Mouse (Mus musculus) embryonic facial prominence, embryonic 14.5 days (tissue): ENCODE measurements at regions not wholly inside any gene's neighbourhood (a gene's known extent, or its start where the extent isn't known, plus 50 kb on each side); places are given as distances from the start of the nearest gene placed in this dataset.

ENCODE experiments used
- ATAC-seq: fragments of 200-750 bp; cut with Nextera tagmentation; 2 replicates; pipeline ENCODE4 v1.8.0; 2017; ENCODE audit warnings: low read depth, moderate number of reproducible peaks, moderate TSS enrichment
- DNase-seq: peaks from one replicate; pipeline ENCODE4 v3.0.0-alpha.2; 2015; ENCODE audit warnings: low spot score
- H3K27ac ChIP-seq: fragments of 300-500 bp; sonication (generic); replicated peaks from 2 replicates; pipeline ENCODE4 v1.5.1; 2014; ENCODE audit warnings: low read depth, mild to moderate bottlenecking, low read length, moderate library complexity
- H3K27me3 ChIP-seq: fragments of 300-500 bp; sonication (generic); replicated peaks from 2 replicates; pipeline ENCODE4 v1.6.1; 2014; ENCODE audit warnings: low read length; ENCODE audit not compliant: control insufficient read depth, insufficient read depth
- H3K36me3 ChIP-seq: fragments of 300-500 bp; sonication (generic); 2 replicates; pipeline ENCODE4 v1.6.1; 2014; ENCODE audit warnings: low read length, mixed read lengths; ENCODE audit not compliant: control insufficient read depth, insufficient read depth
- H3K4me1 ChIP-seq: fragments of 300-500 bp; sonication (generic); 2 replicates; pipeline ENCODE4 v1.6.1; 2014; ENCODE audit warnings: antibody characterized with exemption, low read length; ENCODE audit not compliant: control insufficient read depth, insufficient read depth
- H3K4me2 ChIP-seq: fragments of 300-500 bp; sonication (generic); 2 replicates; pipeline ENCODE4 v1.6.1; 2014; ENCODE audit warnings: low read depth, mild to moderate bottlenecking, low read length, moderate library complexity, mixed read lengths
- H3K4me3 ChIP-seq: fragments of 300-500 bp; sonication (generic); 2 replicates; pipeline ENCODE4 v1.5.1; 2014; ENCODE audit warnings: low read depth, mild to moderate bottlenecking, low read length
- H3K9ac ChIP-seq: fragments of 300-500 bp; sonication (generic); 2 replicates; pipeline ENCODE4 v1.6.1; 2014; ENCODE audit warnings: low read depth, mild to moderate bottlenecking, low read length, moderate library complexity, mixed read lengths
- H3K9me3 ChIP-seq: fragments of 300-500 bp; sonication (generic); 2 replicates; pipeline ENCODE4 v1.6.1; 2016; ENCODE audit warnings: low read length; ENCODE audit not compliant: control insufficient read depth
- WGBS: fragments of 180-500 bp; shearing (Covaris S2); extraction: QIAGEN DNeasy Blood & Tissue Kit; methylation state at CpG from one replicate; pipeline ENCODE4 v1.1.7; 2014; 5-methylcytosine and 5-hydroxymethylcytosine counted together

DNA sequence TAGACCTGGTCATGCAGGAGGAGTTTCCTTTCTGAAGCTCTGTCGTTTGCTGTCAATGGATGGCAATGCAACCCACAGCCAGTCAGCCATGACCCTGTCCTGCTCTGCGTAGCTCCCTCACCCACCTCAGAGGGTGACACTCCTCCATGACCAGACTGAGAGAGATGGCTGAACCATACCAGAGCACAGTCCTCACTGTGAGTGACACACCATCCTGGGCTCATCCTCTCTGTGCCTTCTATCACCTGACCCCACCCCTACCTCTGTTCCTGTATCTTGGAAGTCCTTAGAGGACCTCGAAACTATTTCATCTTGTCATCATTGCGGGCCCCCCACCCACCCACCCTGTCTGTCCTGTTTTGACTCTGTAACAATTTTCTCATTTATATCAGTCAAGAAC, 245.7 kb downstream of the Setd4 start:
- DNase-seq (no peak), ATAC-seq (no peak)
- Histone ChIP-seq H3K27me3 (no peaks in the 10 kb centered on the region), H3K36me3 (no peaks in the 10 kb centered on the region), H3K27ac (no peak overlapping the region), H3K9me3 (no peaks in the 10 kb centered on the region), H3K4me1 (no peaks in the 10 kb centered on the region), H3K4me3 (no peak overlapping the region), H3K4me2 (no peak overlapping the region), H3K9ac (no peak overlapping the region)
- WGBS = 76% methylated on average over 4 of the region's 4 CpGs

DNA sequence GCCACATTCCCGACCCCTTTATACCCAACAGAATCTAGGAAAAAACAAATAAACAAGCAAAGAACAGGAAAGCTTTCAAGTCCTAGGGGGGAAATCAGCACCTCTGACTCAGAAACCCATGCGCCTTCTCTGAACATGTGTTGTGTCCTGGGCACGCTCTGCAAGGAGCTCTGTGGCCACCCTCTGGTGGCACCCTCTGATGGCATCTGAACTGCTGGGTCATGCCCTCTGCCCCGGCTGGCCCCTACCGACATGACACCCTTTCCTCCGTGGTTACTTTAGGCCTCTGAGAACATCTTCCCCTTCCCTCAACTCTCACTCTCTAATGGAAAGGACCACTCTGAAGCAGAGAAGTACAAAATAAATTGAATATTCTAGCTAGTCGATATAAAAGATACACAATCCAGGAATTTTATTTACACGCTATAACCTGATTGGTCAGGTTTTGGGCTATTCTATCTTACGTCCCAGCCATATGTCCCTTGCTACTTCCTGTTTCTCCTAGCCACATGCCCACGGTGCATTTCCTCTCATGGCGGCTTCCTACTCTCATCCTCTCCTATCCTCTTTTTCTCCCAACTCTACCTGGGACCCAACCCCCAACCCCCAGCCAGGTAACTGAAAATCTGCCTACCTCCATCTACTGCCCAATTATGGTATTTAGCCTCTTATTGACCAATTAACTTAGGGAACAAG, 248.5 kb downstream of the Setd4 start:
- ATAC-seq (no peak), DNase-seq (no peak)
- no peaks in the 10 kb centered on the region for H3K4me1 ChIP-seq
- H3K4me3 ChIP-seq = no peak overlapping the region
- H3K4me2 ChIP-seq = no peak overlapping the region
- no peaks in the 10 kb centered on the region for H3K36me3 ChIP-seq
- H3K27ac ChIP-seq = no peak overlapping the region
- no peaks in the 10 kb centered on the region for H3K9me3 ChIP-seq
- no peak overlapping the region for H3K9ac ChIP-seq
- H3K27me3 ChIP-seq = no peaks in the 10 kb centered on the region
- WGBS = 77% methylated on average over 11 of the region's 11 CpGs

DNA sequence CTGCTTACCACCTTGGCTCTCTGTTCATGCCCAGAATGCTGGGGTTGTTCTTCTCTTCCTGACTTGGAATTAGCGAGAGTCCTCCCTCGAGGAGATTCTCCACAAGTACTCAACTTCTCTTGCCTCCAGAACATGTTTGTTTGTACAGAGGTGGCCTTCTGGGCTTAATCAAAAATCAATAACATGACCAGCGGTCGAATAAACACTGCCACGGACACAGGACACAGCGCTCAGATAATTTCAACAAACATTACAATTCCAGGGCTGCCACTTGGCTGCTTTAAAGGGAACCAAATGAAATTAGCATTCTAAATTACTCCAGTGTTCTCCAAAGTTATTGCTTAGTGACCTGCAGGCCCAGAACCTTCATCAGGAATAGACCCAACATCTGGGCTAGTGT, 249.9 kb downstream of the Setd4 start:
- Histone ChIP-seq H3K4me3 (no peak overlapping the region), H3K27ac (no peak overlapping the region), H3K4me2 (no peak overlapping the region), H3K27me3 (no peaks in the 10 kb centered on the region), H3K4me1 (no peaks in the 10 kb centered on the region), H3K36me3 (no peaks in the 10 kb centered on the region), H3K9me3 (no peaks in the 10 kb centered on the region), H3K9ac (no peak overlapping the region)
- ATAC-seq = no peak
- 70% methylated on average over 6 of the region's 6 CpGs for WGBS
- no peak for DNase-seq

DNA sequence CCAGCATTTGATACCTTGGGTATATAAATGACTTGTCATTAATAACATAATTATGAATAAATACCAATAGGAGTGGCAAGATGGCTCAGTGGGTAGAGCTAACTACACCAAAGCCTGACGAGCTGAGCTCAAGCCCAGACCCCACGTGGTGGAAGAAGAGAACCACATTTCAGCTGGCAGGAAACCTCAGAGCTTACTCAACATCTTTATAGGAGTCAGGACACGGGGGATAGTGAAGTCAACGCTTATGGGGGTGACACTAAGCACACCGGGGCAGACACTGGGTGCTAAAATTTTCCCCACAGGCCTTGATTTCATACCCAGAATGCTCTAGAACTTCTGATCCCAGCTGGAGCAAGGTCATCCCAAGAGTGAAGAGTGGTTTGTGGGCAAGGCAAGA, 259.3 kb downstream of the Setd4 start:
- Histone ChIP-seq H3K27ac (no peak overlapping the region), H3K9ac (no peak overlapping the region), H3K27me3 (no peaks in the 10 kb centered on the region), H3K4me2 (no peak overlapping the region), H3K4me1 (no peaks in the 10 kb centered on the region), H3K4me3 (no peak overlapping the region), H3K9me3 (no peaks in the 10 kb centered on the region), H3K36me3 (no peaks in the 10 kb centered on the region)
- no peak for DNase-seq
- no peak for ATAC-seq
- WGBS = 79% methylated on average over 5 of the region's 5 CpGs

DNA sequence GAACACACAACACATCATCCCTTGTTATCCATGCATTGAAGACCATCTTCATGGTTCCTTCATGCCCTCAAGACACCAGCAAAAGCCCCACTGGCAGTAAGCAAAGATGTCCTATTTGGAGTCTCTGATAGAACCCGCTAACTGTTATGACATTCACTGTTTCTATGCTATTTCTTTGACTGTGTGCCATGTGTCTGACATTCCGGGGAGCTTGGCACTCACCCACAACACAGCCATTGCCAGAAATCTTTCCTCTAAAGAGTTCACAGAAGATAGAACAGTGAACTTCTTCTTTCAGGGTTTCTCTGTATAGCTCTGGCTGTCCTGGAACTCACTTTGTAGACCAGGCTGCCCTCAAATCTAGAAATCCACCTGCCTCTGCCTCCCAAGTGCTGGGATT, 261.2 kb downstream of the Setd4 start:
- H3K9ac ChIP-seq = no peak overlapping the region
- H3K27me3 ChIP-seq = no peaks in the 10 kb centered on the region
- no peak overlapping the region for H3K27ac ChIP-seq
- H3K4me1 ChIP-seq = no peaks in the 10 kb centered on the region
- DNase-seq (no peak), ATAC-seq (no peak)
- no peaks in the 10 kb centered on the region for H3K9me3 ChIP-seq
- no peak overlapping the region for H3K4me2 ChIP-seq
- H3K4me3 ChIP-seq = no peak overlapping the region
- WGBS = 88% methylated on average over 2 of the region's 2 CpGs
- no peaks in the 10 kb centered on the region for H3K36me3 ChIP-seq

DNA sequence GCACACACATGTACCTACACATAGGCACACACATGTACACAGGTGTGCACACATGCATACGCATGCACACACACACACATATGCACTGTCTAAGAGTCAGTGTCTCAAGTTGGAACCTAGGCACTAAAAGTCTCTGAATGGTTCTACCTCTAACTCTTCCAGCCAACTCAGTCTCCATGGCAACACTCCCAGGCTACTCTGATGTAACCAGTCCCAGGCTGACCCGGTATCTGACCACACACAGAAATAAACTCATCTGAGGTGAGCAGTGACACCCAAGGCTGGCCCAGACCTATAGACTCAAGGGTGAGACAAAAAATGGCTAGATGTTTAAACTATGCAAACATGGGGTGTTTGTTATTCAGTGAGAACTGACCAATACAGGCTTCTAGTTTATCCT, 262.1 kb downstream of the Setd4 start:
- WGBS = 89% methylated on average over 2 of the region's 2 CpGs
- Histone ChIP-seq H3K4me1 (no peaks in the 10 kb centered on the region), H3K4me2 (no peak overlapping the region), H3K27ac (no peak overlapping the region), H3K9me3 (no peaks in the 10 kb centered on the region), H3K36me3 (no peaks in the 10 kb centered on the region), H3K9ac (no peak overlapping the region), H3K4me3 (no peak overlapping the region), H3K27me3 (no peaks in the 10 kb centered on the region)
- no peak for ATAC-seq
- DNase-seq = no peak

DNA sequence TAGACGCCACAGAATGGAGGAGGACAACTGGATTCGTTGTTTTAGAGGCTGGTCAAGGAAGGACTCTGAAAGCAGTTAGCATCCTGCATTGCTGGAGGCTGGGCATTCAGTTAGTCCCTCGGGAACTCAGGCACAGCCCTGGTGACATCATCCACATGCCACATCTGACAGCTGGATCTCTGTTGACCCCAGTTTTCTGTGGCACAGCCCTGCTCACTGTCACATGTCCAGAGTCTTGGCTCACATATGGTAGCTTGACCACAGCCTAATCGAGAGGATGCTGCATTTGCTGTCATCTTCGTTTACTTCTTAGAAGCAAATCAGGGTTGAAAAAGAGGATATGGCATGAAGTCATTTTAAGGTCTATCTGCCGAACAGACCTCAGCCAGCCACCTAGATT, 265.1 kb downstream of the Setd4 start:
- WGBS = 74% methylated on average over 6 of the region's 6 CpGs
- H3K4me2 ChIP-seq = no peak overlapping the region
- H3K4me1 ChIP-seq = no peaks in the 10 kb centered on the region
- DNase-seq = no peak
- H3K27me3 ChIP-seq = no peaks in the 10 kb centered on the region
- ATAC-seq = no peak
- no peak overlapping the region for H3K4me3 ChIP-seq
- H3K9ac ChIP-seq = no peak overlapping the region
- H3K27ac ChIP-seq = no peak overlapping the region
- H3K36me3 ChIP-seq = no peaks in the 10 kb centered on the region
- H3K9me3 ChIP-seq = no peaks in the 10 kb centered on the region

DNA sequence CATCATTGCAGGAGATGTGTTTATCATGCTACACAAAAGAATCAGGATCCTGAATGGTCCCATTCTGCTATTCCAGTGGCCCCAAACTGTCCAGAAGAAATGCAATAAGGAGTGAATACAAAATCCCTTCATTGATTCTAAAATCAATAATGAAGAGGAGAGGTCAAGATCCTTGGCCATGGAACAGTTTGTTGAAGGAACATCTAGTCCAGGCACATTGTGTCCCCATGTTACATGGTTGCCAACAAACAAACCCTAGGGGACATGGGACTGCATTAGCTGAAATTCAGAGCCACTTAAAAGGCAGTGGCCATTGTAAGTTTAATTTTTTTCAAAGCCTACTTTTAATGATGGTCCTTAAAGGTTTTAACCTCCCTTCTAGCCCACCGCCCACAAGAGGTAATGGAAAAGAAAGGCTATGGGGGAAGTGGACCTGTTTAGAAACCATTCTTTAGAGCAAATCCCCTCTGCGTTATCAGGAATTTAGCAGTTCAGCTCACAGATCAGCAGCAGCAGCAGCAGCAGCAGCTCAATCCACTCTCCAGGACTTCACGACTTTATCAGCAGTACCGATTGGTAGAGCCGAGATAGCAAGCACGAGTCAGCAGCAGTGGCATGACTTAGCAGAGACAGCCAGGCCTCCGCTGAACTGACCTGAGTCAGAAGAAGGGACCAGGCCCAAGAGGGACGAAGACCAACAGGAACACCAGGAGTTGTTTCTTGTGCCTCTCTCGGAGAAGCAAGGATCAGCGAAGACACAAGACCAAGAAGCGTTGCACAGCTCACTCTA, 268.3 kb downstream of the Setd4 start:
- Histone ChIP-seq H3K36me3 (no peaks in the 10 kb centered on the region), H3K9ac (no peak overlapping the region), H3K4me2 (no peak overlapping the region), H3K9me3 (no peaks in the 10 kb centered on the region), H3K4me3 (no peak overlapping the region), H3K27ac (no peak overlapping the region), H3K4me1 (no peaks in the 10 kb centered on the region), H3K27me3 (no peaks in the 10 kb centered on the region)
- DNase-seq = no peak
- WGBS = 92% methylated on average over 11 of the region's 11 CpGs
- ATAC-seq = no peak

DNA sequence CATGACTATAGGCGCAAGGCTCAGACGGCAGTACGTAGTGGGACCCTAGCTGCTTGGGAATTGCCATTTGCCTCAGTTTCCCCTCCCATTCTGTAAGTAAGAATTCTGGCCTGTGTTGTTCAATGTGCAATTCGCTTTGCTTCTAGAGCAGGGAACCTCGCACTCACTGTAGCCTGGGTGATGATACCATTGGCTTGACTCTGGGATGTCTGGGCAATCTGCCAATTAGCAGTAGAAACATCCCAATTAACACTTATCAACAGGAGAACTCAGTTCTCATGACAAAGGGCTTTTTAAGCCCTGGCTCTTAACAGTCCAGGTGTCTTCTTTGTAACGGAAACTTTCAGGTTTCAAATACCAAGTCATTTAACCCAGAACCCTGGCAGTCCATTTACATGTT, 270.2 kb downstream of the Setd4 start:
- 70% methylated on average over 6 of the region's 6 CpGs for WGBS
- peaks cover 10% of the 10 kb centered on the region for H3K4me1 ChIP-seq
- H3K27me3 ChIP-seq = no peaks in the 10 kb centered on the region
- no peak overlapping the region for H3K9ac ChIP-seq
- ATAC-seq (no peak), DNase-seq (peak; percentile 45)
- no peaks in the 10 kb centered on the region for H3K9me3 ChIP-seq
- H3K36me3 ChIP-seq = no peaks in the 10 kb centered on the region
- H3K4me2 ChIP-seq = no peak overlapping the region
- H3K27ac ChIP-seq = no peak overlapping the region
- H3K4me3 ChIP-seq = no peak overlapping the region
